Mouse (Mus musculus) cortical plate, adult 2 months (tissue): Measurements from ENCODE around the gene Olfr697.

ENCODE experiments used
- CTCF ChIP-seq: fragments of 200-500 bp; IDR thresholded peaks from 2 replicates; pipeline ENCODE4 v1.5.1; 2011; ENCODE audit warnings: mild to moderate bottlenecking, control low read depth, low read length; ENCODE audit not compliant: insufficient read depth; ENCODE audit errors: extremely low read depth
- POLR2A ChIP-seq: fragments of 200-500 bp; IDR thresholded peaks from 2 replicates; pipeline ENCODE4 v1.6.1; 2011; ENCODE audit warnings: mild to moderate bottlenecking, low read length, control low read depth; ENCODE audit not compliant: insufficient read depth; ENCODE audit errors: extremely low read depth

- TF ChIP-seq CTCF (no peak), POLR2A (no peak)
Observed at GRCm38 (mm10) chr7:106742343-106742742, at the start of gene Olfr697.
